Mouse (Mus musculus): Measurements from ENCODE around the gene Slc27a2.
"Not testable (repeated sequence)": the region's sequence is repeated elsewhere in the genome, so short reads cannot be mapped to it uniquely, and the experiment has no call there.

Gene Slc27a2

DNA sequence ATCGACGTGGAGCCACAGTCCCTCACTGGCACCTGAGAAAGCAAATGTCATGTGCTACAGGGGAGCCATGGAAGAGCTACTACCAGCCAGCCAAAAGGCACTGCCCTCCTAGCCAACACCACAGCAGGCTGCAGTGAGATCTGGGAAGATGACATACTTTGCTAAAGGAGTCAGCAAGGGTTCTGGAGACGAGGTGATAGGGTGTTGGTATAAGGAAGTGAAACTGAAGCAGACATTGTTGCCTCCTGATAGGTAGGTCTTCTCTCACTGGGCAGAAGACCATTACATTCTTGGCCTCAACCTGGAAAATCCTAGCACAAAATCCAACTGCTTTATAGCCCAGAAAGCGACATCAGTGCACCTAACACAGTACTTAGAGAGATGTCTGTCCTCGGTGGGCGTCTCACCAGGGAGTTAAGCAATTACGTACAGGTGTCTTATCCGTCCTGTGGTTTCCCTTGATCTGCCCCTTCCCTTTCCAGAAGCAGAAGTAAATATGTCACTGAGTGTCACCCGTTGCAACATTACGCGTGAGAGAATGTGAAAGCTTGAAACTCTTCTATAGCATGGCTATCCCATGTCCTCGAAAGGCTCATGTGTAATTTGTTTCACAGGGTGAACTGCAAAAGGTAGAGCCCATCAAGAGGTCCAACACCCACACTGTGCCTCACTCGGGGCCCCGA is 49.9 kb downstream of the Slc27a2 start:
- no peak for DNase-seq (ENCODE audit: low spot score in 2 of 2)

DNA sequence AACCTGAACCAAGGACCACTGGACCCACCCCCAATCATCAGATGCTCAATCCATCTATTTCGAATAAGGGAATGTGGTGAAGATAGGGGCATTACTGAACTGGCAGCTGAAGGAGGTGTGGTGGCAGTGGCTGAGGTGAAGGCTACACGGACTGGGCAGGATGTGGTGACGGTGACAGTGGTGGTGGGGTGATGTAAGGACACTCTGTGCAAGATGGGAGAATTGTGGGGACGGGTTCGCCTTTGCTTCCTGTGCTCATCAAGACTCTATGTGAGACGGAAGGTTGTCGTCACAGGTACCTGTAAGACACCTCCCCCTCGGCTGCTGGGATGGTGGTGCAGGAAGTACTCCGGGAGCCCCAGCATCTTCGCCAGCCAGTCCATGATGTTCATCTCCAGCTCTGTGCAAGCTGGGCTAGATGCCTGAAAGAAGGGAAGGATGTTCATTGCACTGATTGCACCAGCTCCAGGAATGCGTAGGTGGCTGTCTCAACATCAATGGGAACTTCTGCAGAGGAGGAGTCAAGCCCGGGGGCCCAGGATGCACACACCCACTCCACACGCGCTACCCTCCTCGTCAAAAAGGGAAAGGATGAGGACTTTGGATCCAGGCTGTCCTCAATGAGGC is 54.0 kb downstream of the Slc27a2 start:
- DNase-seq (ENCODE audit: low spot score in 2 of 2): peak in 1 of 2 experiments; percentile 11

DNA sequence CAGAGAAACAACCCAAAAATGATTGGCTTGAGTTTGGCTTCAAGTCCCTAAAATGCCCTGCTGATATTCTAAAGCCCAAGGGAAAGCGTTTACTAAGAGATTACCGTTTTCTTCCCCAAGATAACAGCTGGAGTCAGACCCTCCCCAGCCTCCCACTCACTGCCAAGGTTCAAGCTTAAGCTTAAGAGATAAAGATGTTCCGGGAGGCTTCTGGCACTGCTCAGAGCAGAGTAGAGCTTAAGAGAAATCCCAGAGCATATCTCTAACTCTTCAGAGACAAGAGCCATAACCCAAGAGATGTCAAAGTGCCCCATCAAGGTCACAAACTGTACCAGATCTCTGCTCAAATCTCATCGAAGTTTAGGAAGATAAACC is 54.5 kb downstream of the Slc27a2 start:
- no peak for DNase-seq (ENCODE audit: low spot score in 2 of 2)

DNA sequence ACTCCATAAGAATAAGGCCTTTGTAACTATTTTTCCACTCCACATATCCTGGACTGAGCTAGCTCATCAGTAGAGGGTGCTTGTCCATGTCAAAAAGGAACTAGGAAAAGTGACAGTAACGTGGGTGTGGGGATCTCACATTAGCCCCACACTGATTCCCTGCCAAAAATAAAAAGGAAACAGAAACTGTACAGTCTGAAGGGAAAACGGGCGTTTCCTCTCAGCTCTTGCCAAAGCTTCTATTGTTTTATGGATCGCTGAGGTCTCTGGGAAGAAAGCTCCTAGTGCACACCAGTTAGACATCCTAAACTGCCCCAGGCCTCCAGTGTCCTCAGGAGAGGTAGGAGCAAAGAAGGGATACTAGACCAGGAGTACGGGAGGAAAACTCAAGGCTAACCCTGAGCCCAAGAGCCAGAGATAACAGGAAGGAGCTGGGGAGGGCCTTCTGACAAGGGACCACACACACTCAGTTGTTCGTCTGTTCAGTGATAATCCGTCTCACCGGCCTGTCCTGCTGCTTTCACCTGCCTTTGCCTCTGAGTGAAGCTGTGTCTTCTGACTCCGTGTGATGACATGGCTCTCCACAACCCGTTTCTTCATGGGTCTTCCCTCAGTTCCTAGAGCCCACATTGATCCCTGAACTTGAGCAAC is 55.5 kb downstream of the Slc27a2 start:
- no peak for DNase-seq (ENCODE audit: low spot score in 2 of 2)

DNA sequence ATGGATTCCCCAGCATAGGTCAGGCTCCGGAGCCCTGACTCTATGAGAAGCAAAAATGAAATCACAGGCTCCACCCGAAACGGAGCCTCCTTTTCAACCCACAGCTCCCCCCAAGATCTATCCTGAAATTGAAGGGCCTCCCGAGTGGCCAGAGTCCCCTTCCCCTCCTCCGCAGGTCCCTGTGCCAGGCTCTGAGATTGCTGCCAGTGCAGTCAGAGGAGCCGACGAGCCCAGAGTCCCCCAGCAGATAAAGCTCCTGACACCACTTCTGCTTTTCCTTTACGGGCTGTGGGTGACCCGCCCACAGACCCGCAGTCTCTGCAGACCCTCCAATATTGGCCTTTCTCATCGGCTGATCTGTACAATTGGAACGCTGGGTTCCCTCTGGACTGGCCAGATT is 57.4 kb downstream of the Slc27a2 start:
- DNase-seq (ENCODE audit: low spot score in 2 of 2): not testable (repeated sequence)

DNA sequence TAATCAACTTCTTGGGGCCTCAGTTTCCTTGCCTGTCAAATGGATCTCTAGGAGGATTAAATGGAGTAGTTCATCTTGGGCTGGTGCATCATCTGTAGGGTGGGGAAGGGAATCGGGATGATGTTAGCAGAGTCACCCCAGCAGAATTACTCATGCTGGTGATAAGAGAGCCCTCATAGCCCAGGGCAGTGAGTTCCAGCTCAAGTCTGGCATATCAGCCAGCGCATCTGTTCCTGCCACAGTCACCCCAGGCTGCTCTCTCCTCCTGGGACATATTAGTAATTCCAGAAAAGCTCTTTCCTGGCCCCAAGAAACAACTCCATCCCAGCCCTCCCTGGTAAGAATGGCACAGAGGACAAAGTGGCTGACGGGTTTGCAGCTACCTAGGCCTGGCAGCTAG is 63.1 kb downstream of the Slc27a2 start:
- DNase-seq (ENCODE audit: low spot score in 2 of 2): no peak

DNA sequence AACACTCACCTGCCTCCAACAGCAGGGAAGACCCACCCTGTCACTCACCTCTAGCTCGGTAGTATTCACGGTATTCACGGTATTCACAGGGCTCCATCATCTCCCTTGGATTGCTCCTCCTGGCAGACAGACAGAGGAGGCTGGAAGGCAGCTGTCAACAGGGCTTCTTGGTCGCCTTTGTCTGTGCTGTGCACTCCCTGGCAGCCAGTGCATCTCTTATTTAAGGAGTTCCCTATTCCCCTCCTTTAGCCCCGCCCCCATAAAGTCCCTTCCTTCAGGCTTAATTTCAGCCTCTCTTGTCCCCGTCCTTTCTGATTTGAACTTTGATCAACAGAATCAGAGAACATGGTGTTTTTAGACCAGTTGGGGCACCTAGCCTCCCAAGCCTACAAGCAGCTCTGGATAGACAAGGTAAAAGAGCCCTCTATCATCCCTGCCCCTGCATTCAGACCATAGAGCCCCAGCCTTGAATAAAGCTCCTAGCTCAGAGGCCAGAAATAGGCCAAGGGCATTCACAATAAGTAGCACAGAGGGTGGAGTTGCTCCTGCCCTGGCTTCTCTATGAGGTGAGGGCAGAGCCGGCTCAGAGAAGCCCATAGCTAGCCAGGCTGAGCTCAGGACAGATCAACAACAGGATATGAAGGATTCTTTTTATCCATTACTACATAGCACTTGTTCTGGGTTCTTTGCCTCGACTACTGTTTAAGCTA is 66.4 kb downstream of the Slc27a2 start:
- DNase-seq (ENCODE audit: low spot score in 2 of 2): no peak

DNA sequence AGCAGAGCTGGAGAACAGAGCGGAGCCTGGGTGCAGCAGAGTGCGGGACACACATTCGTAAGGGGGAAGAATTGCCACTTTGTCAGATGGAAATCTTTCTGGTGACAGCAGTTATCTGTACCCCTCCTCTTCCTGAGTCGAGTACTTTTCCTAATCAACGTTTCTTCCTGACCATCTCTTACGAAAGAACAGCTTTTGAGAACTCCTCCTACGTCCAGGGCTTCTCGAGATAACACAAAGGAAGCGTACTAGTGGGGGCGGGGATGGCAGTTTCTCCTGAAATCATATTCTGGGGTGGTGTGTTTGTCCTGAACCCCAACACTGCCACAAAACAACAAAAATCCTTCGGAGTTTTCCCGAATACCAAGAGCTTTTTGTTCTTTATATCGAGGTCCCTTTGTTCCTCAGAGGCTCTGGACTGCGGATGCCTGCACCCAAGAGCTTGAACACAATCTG is 67.1 kb downstream of the Slc27a2 start, which contains the start of gene Hdc:
Gene Hdc, minus strand, starts transcription at position 51 of the 456 bp plus-strand sequence.
- DNase-seq (ENCODE audit: low spot score in 2 of 2): no peak

DNA sequence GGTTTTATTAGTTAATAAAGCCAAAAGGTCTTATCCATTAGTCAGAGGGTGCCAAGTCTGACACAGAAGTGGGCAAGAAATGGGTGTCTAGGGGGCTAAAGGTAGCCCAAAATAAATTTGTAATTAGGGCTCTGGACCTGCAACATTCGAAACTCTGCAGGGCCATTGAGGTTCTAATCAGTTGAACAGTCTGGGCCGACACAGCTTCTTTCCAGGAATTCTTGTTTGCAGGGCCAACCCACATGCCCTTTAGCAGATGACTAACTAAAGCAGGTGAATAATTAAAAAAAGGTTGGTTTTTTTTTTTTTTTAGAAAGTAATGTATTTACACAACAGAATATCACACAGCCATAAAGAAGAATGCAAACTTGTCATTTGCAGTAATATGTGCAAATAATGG is 70.2 kb downstream of the Slc27a2 start:
- no peak for DNase-seq (ENCODE audit: low spot score in 2 of 2)

DNA sequence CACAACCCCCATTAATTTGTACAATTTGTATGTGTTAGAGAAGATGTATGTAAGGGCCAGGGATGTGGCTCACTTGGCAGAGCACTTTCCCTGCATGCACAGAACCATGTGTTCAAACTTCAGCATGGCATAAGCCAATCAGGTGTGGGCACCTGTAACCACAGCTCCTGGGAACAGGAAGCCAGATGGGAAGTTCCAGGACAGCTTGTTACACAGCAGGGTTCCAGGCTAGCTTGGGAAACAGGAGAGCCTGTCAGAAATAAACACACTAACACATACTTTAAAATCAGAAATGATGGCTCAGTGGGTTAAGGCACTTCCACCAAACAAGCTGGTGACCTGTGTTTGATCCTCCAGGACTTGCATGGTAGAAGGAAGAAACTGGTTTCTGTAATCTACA is 70.9 kb downstream of the Slc27a2 start:
- no peak for DNase-seq (ENCODE audit: low spot score in 2 of 2)

DNA sequence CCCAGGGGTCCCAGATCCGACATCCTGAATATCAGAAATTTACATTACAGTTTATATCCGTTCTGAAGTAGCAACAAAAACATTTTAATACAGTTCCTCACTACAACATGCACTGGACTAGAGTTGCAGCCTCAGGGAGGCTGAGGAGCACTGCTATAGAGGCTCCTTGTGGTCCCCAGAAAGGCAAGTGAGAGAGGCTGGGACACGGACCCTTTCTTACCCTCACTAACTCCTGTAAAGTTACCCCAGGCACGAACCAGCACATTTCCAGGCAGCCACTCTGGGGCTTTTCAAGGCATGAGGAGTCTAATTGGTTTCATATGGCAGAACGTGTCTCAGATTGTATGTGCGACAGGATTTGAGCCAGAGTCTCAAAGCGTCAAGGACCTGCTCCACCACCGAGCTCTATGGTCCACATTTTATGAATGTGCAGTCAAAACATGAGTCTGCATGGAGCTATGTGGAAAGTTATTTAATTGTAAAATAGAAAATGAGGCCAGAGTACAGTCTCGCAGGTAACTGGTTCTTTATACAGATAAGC is 76.3 kb downstream of the Slc27a2 start:
- DNase-seq (ENCODE audit: low spot score in 2 of 2): no peak

DNA sequence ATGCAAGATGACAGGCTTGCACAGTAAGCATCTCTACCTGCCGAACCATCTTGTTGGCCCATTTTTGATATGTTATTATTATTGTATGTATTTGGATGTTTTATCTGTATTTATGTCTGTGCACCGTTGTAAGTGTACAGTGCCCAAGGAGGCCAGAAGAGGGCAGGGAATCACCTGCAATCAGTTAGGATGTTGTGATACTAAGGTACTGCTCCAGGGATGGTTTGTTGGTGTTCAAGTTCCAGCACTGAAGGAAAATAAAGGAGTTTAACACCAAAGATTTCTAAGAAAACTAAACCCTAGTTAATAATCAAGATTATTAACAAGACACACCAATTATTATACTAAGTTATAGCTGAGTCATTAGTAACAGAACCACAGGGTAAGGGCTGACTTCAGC is 81.0 kb downstream of the Slc27a2 start:
- DNase-seq (ENCODE audit: low spot score in 2 of 2): no peak

DNA sequence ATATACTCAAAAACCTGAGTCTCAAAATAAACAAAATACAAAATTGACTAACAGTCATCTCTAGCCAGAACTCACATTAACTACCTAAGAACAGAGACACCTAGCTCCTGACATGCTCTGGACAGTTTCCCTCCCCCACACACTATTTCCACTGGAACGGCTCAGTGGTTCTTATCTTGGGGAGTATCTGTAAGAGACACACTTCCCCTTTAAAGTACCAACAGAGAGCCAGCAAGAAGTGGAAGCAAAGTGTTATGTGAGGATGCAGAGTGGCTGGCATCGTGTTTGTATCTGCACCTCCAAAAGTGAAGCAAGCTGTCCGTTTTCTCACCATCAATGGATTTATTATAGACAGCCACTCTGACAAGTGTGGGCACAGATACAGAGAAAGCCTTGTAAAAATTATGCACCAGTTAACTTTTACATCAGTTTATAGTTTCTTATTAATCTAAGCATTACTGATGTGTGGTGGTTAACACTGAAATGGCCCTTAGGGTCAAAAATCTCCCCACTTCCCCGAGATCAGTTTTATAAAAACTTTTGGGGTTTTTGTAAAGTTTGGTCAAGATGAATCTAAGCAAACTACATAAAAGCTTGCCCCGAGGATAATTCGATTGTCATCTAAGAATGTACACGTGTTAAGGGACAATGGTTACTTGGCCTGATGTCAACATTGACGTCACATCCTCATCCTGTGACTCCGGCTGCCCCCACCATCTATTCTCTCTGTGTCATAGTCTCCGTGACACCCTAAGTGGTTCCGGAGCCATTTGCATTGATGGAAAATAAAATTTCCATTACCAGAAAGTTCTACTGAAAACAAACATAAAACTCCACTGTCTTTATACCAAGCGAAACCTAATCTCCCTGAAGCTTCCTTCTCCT is 84.0 kb downstream of the Slc27a2 start:
- no peak for DNase-seq (ENCODE audit: low spot score in 2 of 2)
